In genomic region chr11:70652029-70652883, GRCm38 (mm10) we compare ENCODE assay signal across 8 mouse cellular contexts. TPM values are rescaled to one million over a fixed set of nuclear protein-coding genes. Genes with fewer than 3 reads are reported as not detected.
DNase-seq lines count a peak whose midpoint lies in the region; ATAC-seq and TF ChIP-seq lines count a peak whose summit lies in the region.

No protein-coding gene starts in this region.

- peaks cover 23% of the 10 kb centered on the region for H3K4me1 ChIP-seq in kidney, postnatal 0 days (replicated peaks; ENCODE audit: insufficient read depth, low read length)
- peaks cover 8% of the 10 kb centered on the region; the same call in 1 of the 2 replicates for H3K4me1 ChIP-seq in forebrain, postnatal 0 days (ENCODE audit: insufficient read depth)
- peaks cover 52% of the 10 kb centered on the region in 2 experiments for H3K4me1 ChIP-seq in liver, embryonic 14.5 days (replicated peaks; ENCODE audit: control insufficient read depth in 2 of 2, insufficient read depth in 2 of 2, low read length in 1 of 2)

- no peak for TF ChIP-seq EP300 in liver, embryonic 14.5 days (IDR thresholded peaks at IDR 0.05; ENCODE audit: low read depth)

- peak overlapping the region; percentile 90 for H3K4me2 ChIP-seq in kidney, postnatal 0 days (ENCODE audit: low read length)
- peak overlapping the region; percentile 87 for H3K4me2 ChIP-seq in forebrain, postnatal 0 days (ENCODE audit: low read depth)
- peak overlapping the region; percentile 85 for H3K4me2 ChIP-seq in liver, embryonic 14.5 days (ENCODE audit: low read depth)

- H3K36me3 ChIP-seq in kidney, postnatal 0 days (ENCODE audit: insufficient read depth, low read length) = peaks cover 38% of the 10 kb centered on the region
- H3K36me3 ChIP-seq in forebrain, postnatal 0 days (ENCODE audit: insufficient read depth) = peaks cover 34% of the 10 kb centered on the region
- H3K36me3 ChIP-seq in liver, embryonic 14.5 days (replicated peaks; ENCODE audit: control insufficient read depth, insufficient read depth, low read depth) = peaks cover 43% of the 10 kb centered on the region

- 0 out of 2 replicates have a peak overlapping the region, but pooled peaks have one; percentile 31 for H3K27ac ChIP-seq in kidney, postnatal 0 days
- no peak overlapping the region for H3K27ac ChIP-seq in forebrain, postnatal 0 days (ENCODE audit: low read depth, low read length)
- peak overlapping the region; percentile 91 for H3K27ac ChIP-seq in liver, embryonic 14.5 days

- 42% methylated on average over 12 of the region's 12 CpGs for WGBS in kidney, postnatal 0 days
- 70% methylated on average over 12 of the region's 12 CpGs for WGBS in forebrain, postnatal 0 days
- WGBS in liver, embryonic 14.5 days (ENCODE audit: insufficient replicate concordance) = 34% methylated on average over 12 of the region's 12 CpGs

- H3K27me3 ChIP-seq in kidney, postnatal 0 days (ENCODE audit: insufficient read depth, low read length) = no peaks in the 10 kb centered on the region
- no peaks in the 10 kb centered on the region for H3K27me3 ChIP-seq in forebrain, postnatal 0 days (ENCODE audit: insufficient read depth, low read length)
- H3K27me3 ChIP-seq in liver, embryonic 14.5 days (ENCODE audit: control insufficient read depth, insufficient read depth, low read length) = no peaks in the 10 kb centered on the region; the same call in 1 of the 2 replicates

- DNase-seq in kidney, postnatal 0 days (ENCODE audit: low spot score) = peak; percentile 15
- DNase-seq in kidney, postnatal 14 days = no peak
- DNase-seq in adipocyte (ENCODE audit: low spot score) (peak; percentile 40), MN1 (ENCODE audit: low spot score) (no peak)
- DNase-seq in forebrain, postnatal 0 days = no peak
- DNase-seq in liver, embryonic 14.5 days (ENCODE audit: low read depth in 3 of 3, low spot score in 3 of 3) = no peak
- peak; percentile 63 to 64 for DNase-seq in thymus, postnatal 10 days (ENCODE audit: low spot score in 2 of 2)
- DNase-seq in retina, embryonic 14.5 days (ENCODE audit: low spot score) = no peak

- H3K9ac ChIP-seq in kidney, postnatal 0 days (ENCODE audit: low read depth, low read length) = peak overlapping the region; percentile 98
- 0 out of 2 replicates have a peak overlapping the region, but pooled peaks have one; percentile 97 for H3K9ac ChIP-seq in forebrain, postnatal 0 days
- peak overlapping the region; percentile 99 for H3K9ac ChIP-seq in liver, embryonic 14.5 days (replicated peaks)

- no peak for TF ChIP-seq CTCF in kidney, postnatal 0 days (IDR thresholded peaks at IDR 0.05; ENCODE audit: low read depth)
- TF ChIP-seq CTCF in forebrain, postnatal 0 days (IDR thresholded peaks at IDR 0.05; ENCODE audit: low read depth) = no peak
- no peak for TF ChIP-seq CTCF in liver, embryonic 14.5 days (IDR thresholded peaks at IDR 0.05; ENCODE audit: low read depth)

- H3K4me3 ChIP-seq in kidney, postnatal 0 days (replicated peaks; ENCODE audit: low read depth, low read length) = peak overlapping the region; percentile 91
- no peak overlapping the region for H3K4me3 ChIP-seq in forebrain, postnatal 0 days (ENCODE audit: low read depth, low read length)
- H3K4me3 ChIP-seq in liver, embryonic 14.5 days (ENCODE audit: insufficient read depth in 1 of 2, low read depth in 2 of 2, low read length in 2 of 2) = peak overlapping the region; percentile 85 to 97

- H3K9me3 ChIP-seq in kidney, postnatal 0 days (replicated peaks; ENCODE audit: low read length) = no peaks in the 10 kb centered on the region
- H3K9me3 ChIP-seq in forebrain, postnatal 0 days (ENCODE audit: low read length) = no peaks in the 10 kb centered on the region
- no peaks in the 10 kb centered on the region for H3K9me3 ChIP-seq in liver, embryonic 14.5 days (ENCODE audit: control insufficient read depth, low read length)

- ATAC-seq in kidney, postnatal 0 days (replicated peaks; ENCODE audit: low FRiP score, low read depth) = no peak
- no peak for ATAC-seq in forebrain, postnatal 0 days
- ATAC-seq in liver, embryonic 14.5 days (ENCODE audit: insufficient read depth) = no peak

RNA-seq across cellular contexts. Expression of gene Pfn1, which starts 2.2 kb away (rescaled TPM):
- polyA plus RNA-seq in kidney, postnatal 0 days (2015; fragmentation: Nextera tagmentation; extraction: Ambion mirVana) = 1,513 and 1,569 TPM in 2 replicates
- total RNA-seq in forebrain, postnatal 0 days (2014; rRNA removed) = 386 and 408 TPM in 2 replicates
- polyA plus RNA-seq in forebrain, postnatal 0 days (2015; fragmentation: Nextera tagmentation; extraction: Ambion mirVana) = 687 and 843 TPM in 2 replicates
- polyA plus RNA-seq in liver, embryonic 14.5 days (2012; rRNA removed) = 421 and 438 TPM in 2 replicates
- 957 and 1,007 TPM in 2 replicates for polyA plus RNA-seq in liver, embryonic 14.5 days (2014; fragmentation: Nextera tagmentation; extraction: Ambion mirVana)

RNA-seq across cellular contexts. Expression of gene Eno3, which starts 4.7 kb away (rescaled TPM):
- 9.7 and 10.0 TPM in 2 replicates for polyA plus RNA-seq in kidney, postnatal 0 days (2015; fragmentation: Nextera tagmentation; extraction: Ambion mirVana)
- total RNA-seq in forebrain, postnatal 0 days (2014; rRNA removed) = 7.4 and 14.6 TPM in 2 replicates
- 4.3 and 5.5 TPM in 2 replicates for polyA plus RNA-seq in forebrain, postnatal 0 days (2015; fragmentation: Nextera tagmentation; extraction: Ambion mirVana)
- polyA plus RNA-seq in liver, embryonic 14.5 days (2012; rRNA removed) = 3.4 and 3.7 TPM in 2 replicates
- polyA plus RNA-seq in liver, embryonic 14.5 days (2014; fragmentation: Nextera tagmentation; extraction: Ambion mirVana) = 3.6 and 3.9 TPM in 2 replicates

RNA-seq across cellular contexts. Expression of gene Slc25a11, which starts 5.0 kb away (rescaled TPM):
- 227 and 239 TPM in 2 replicates for polyA plus RNA-seq in kidney, postnatal 0 days (2015; fragmentation: Nextera tagmentation; extraction: Ambion mirVana)
- 133 and 134 TPM in 2 replicates for total RNA-seq in forebrain, postnatal 0 days (2014; rRNA removed)
- polyA plus RNA-seq in forebrain, postnatal 0 days (2015; fragmentation: Nextera tagmentation; extraction: Ambion mirVana) = 151 and 160 TPM in 2 replicates
- 39.0 and 43.9 TPM in 2 replicates for polyA plus RNA-seq in liver, embryonic 14.5 days (2012; rRNA removed)
- 60.8 and 67.8 TPM in 2 replicates for polyA plus RNA-seq in liver, embryonic 14.5 days (2014; fragmentation: Nextera tagmentation; extraction: Ambion mirVana)

RNA-seq across cellular contexts. Expression of gene Rnf167, which starts 5.2 kb away (rescaled TPM):
- polyA plus RNA-seq in kidney, postnatal 0 days (2015; fragmentation: Nextera tagmentation; extraction: Ambion mirVana) = 109 and 113 TPM in 2 replicates
- 63.2 and 76.4 TPM in 2 replicates for total RNA-seq in forebrain, postnatal 0 days (2014; rRNA removed)
- polyA plus RNA-seq in forebrain, postnatal 0 days (2015; fragmentation: Nextera tagmentation; extraction: Ambion mirVana) = 102 and 109 TPM in 2 replicates
- polyA plus RNA-seq in liver, embryonic 14.5 days (2012; rRNA removed) = 47.7 and 48.4 TPM in 2 replicates
- polyA plus RNA-seq in liver, embryonic 14.5 days (2014; fragmentation: Nextera tagmentation; extraction: Ambion mirVana) = 56.0 and 66.9 TPM in 2 replicates

RNA-seq across cellular contexts. Expression of gene Gp1ba, which starts 13.3 kb away (rescaled TPM):
- polyA plus RNA-seq in kidney, postnatal 0 days (2015; fragmentation: Nextera tagmentation; extraction: Ambion mirVana) = 0.16 and 0.19 TPM in 2 replicates
- 0.10 TPM in 1 of 2 replicates, not detected in the other for total RNA-seq in forebrain, postnatal 0 days (2014; rRNA removed)
- 0.08 and 0.18 TPM in 2 replicates for polyA plus RNA-seq in forebrain, postnatal 0 days (2015; fragmentation: Nextera tagmentation; extraction: Ambion mirVana)
- polyA plus RNA-seq in liver, embryonic 14.5 days (2012; rRNA removed) = 4.5 TPM in 2 replicates
- polyA plus RNA-seq in liver, embryonic 14.5 days (2014; fragmentation: Nextera tagmentation; extraction: Ambion mirVana) = 7.6 and 9.1 TPM in 2 replicates

Comparison
In these comparisons a context has a peak if more than half of its experiments do, and no peak if none do; other contexts are left out.
1. DNase-seq: peak in kidney, postnatal 0 days (single experiment), adipocyte (single experiment) and thymus, postnatal 10 days (2 of 2); none in kidney, postnatal 14 days (single experiment), forebrain, postnatal 0 days (single experiment), liver, embryonic 14.5 days (0 of 3), MN1 (single experiment) and retina, embryonic 14.5 days (single experiment).
2. Peak in every context shown above with its lines, with median percentiles within 50 percentile points of each other: H3K4me2 ChIP-seq and H3K9ac ChIP-seq.